Mouse (Mus musculus) small intestine, adult 2 months (tissue): Measurements from ENCODE around the gene Otulin. TPM values are rescaled to one million over a fixed set of nuclear protein-coding genes. Genes with fewer than 3 reads are reported as not detected.

Experiments
- H3K27ac ChIP-seq: fragments of 200-500 bp; 2 replicates; pipeline ENCODE4 v1.5.1; 2012; ENCODE audit warnings: low read depth, low read length, control low read depth, inconsistent platforms; ENCODE audit not compliant: insufficient read depth
- H3K27me3 ChIP-seq: fragments of 200-500 bp; 2 replicates; pipeline ENCODE4 v1.6.1; 2012; ENCODE audit warnings: mild to moderate bottlenecking, moderate library complexity, low read length, inconsistent platforms; ENCODE audit not compliant: control insufficient read depth, insufficient read depth
- H3K36me3 ChIP-seq: fragments of 200-500 bp; 2 replicates; pipeline ENCODE4 v1.6.1; 2012; ENCODE audit warnings: mild to moderate bottlenecking, low read length, control low read depth, inconsistent platforms; ENCODE audit not compliant: control insufficient read depth, insufficient read depth
- H3K4me1 ChIP-seq: fragments of 200-500 bp; 2 replicates; pipeline ENCODE4 v1.6.1; 2012; ENCODE audit warnings: low read length, inconsistent platforms, mixed read lengths; ENCODE audit not compliant: control insufficient read depth, insufficient read depth, insufficient read length
- H3K4me3 ChIP-seq: fragments of 200-500 bp; 2 replicates; pipeline ENCODE4 v1.5.1; 2012; ENCODE audit warnings: low read depth, mild to moderate bottlenecking, control low read depth, inconsistent platforms, low read length, moderate library complexity
- CTCF ChIP-seq: fragments of 200-500 bp; IDR thresholded peaks from 2 replicates; pipeline ENCODE4 v1.5.1; 2012; ENCODE audit warnings: low read depth, mild to moderate bottlenecking, control low read depth, inconsistent platforms, low read length, moderate library complexity, mixed read lengths; ENCODE audit not compliant: insufficient replicate concordance, insufficient read length; ENCODE audit errors: extremely low read depth
- POLR2A ChIP-seq: fragments of 200-500 bp; IDR thresholded peaks from 2 replicates; pipeline ENCODE4 v1.6.1; 2012; ENCODE audit warnings: low read depth, mild to moderate bottlenecking, control low read depth, inconsistent platforms, low read length, moderate library complexity
- WGBS: fragments of 180-500 bp; shearing (Covaris S2); methylation state at CpG from one replicate; pipeline ENCODE4 v1.1.7; 2018; 5-methylcytosine and 5-hydroxymethylcytosine counted together
- polyA plus RNA-seq: library from polyadenylated mRNA; depleted of rRNA; stranded (reverse); fragments of >200 nt; gene quantifications from 2 replicates; pipeline ENCODE4 v1.2.3, GENCODE M21; 2012; rRNA removed

Gene Otulin
- polyA plus RNA-seq, 1 experiment: 31.8 TPM

GRCm38 (mm10) chr15:27495981-27496401, 134.5 kb downstream of the Otulin start:
- Histone ChIP-seq H3K4me3 (no peak overlapping the region), H3K4me1 (peaks cover 23% of the 10 kb centered on the region; the same call in 1 of the 2 replicates), H3K27me3 (no peaks in the 10 kb centered on the region), H3K27ac (no peak overlapping the region), H3K36me3 (no peaks in the 10 kb centered on the region)
- TF ChIP-seq CTCF (no peak), POLR2A (no peak)
- WGBS: 49% methylated on average over 5 of the region's 5 CpGs

DNA sequence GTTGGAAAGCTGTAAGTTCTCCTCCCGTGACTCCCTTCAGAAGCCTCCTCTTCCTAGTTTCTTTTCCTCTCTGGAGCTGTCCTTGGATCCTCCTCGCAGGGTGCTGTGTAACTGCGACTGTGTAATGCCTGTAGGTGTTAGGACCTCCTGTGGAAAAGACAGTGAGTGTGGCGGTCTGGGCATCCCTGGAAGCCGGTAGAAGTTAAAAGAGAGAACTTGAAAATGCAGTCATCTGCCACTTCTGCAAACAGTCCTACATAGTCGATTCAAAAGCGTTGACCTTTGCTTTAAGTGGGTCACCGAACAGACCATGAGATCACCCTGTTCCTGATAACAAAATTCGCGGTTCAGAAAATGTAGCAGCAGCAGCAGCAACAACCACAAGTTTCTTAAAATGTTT, 137.0 kb downstream of the Otulin start:
- WGBS: 24% methylated on average over 10 of the region's 10 CpGs
- no peak overlapping the region for H3K27ac ChIP-seq
- TF ChIP-seq POLR2A (no peak), CTCF (no peak)

GRCm38 (mm10) chr15:27492734-27493133, 137.8 kb downstream of the Otulin start:
- H3K27ac ChIP-seq: no peak overlapping the region
- H3K4me1 ChIP-seq: peaks cover 40% of the 10 kb centered on the region
- H3K27me3 ChIP-seq: no peaks in the 10 kb centered on the region
- H3K4me3 ChIP-seq: no peak overlapping the region
- H3K36me3 ChIP-seq: no peaks in the 10 kb centered on the region
- WGBS: 69% methylated on average over 1 of the region's 1 CpGs
- no peak for TF ChIP-seq CTCF
- TF ChIP-seq POLR2A: no peak

More for the DNA sequence above, 137.0 kb downstream of the Otulin start:
- Histone ChIP-seq H3K4me1 (peaks cover 37% of the 10 kb centered on the region), H3K36me3 (no peaks in the 10 kb centered on the region), H3K27me3 (no peaks in the 10 kb centered on the region), H3K4me3 (no peak overlapping the region)

Other genes with a start within 250 kb of the Otulin start
- 29.3 and 40.6 TPM in 2 replicates for gene Ank, start 164.0 kb downstream of the Otulin start, polyA plus RNA-seq
- 1.8 and 3.0 TPM in 2 replicates for gene Otulinl, start 50.9 kb upstream of the Otulin start, polyA plus RNA-seq